Mouse (Mus musculus): ENCODE data around the gene Aida. TPM values are rescaled to one million over a fixed set of nuclear protein-coding genes. Genes with fewer than 3 reads are reported as not detected.
A peak's percentile ranks its signal among the peaks of the same experiment; 100 is the strongest.
"Not testable (repeated sequence)": the region's sequence is repeated elsewhere in the genome, so short reads cannot be mapped to it uniquely, and the experiment has no call there.

The Aida gene
- total RNA-seq, 1 experiment from 2014 or later: 54.3 TPM

GRCm38 (mm10) chr1:183320708-183321107 is 24.3 kb downstream of the Aida start:
- DNase-seq: no peak

- not testable (repeated sequence) for DNase-seq
These were observed 26.1 kb downstream of the Aida start for GRCm38 (mm10) chr1:183322496-183322895.

- DNase-seq: no peak
These were observed 27.5 kb downstream of the Aida start for GRCm38 (mm10) chr1:183323923-183324322.

GRCm38 (mm10) chr1:183324433-183324832 is 28.0 kb downstream of the Aida start:
- DNase-seq: no peak

GRCm38 (mm10) chr1:183327171-183327570 is 30.8 kb downstream of the Aida start:
- peak; percentile 15 for DNase-seq

GRCm38 (mm10) chr1:183342902-183343301 is 46.5 kb downstream of the Aida start:
- DNase-seq: not testable (repeated sequence)

GRCm38 (mm10) chr1:183344886-183345816 is 48.8 kb downstream of the Aida start:
- DNase-seq: peak; percentile 87

GRCm38 (mm10) chr1:183345817-183346195 is 49.4 kb downstream of the Aida start:
- no peak for DNase-seq

- peak; percentile 39 for DNase-seq
These were observed 53.5 kb downstream of the Aida start for GRCm38 (mm10) chr1:183349840-183350239.

- DNase-seq: no peak
These were observed 62.5 kb downstream of the Aida start for GRCm38 (mm10) chr1:183358901-183359300.

- no peak for DNase-seq
These were observed 65.9 kb downstream of the Aida start for GRCm38 (mm10) chr1:183362301-183362700.

- DNase-seq: no peak
These were observed 66.6 kb downstream of the Aida start for GRCm38 (mm10) chr1:183362729-183363576.

- no peak for DNase-seq
These were observed 67.1 kb downstream of the Aida start for GRCm38 (mm10) chr1:183363577-183363867.

- no peak for DNase-seq
These were observed 70.0 kb downstream of the Aida start for GRCm38 (mm10) chr1:183366361-183366760.

GRCm38 (mm10) chr1:183368601-183369400 is 72.4 kb downstream of the Aida start:
- no peak for DNase-seq

GRCm38 (mm10) chr1:183369427-183370014 is 73.1 kb downstream of the Aida start, which contains the start of gene Mia3:
Mia3 (minus strand) TSS chr1:183369553.
- peak; percentile 97 for DNase-seq

GRCm38 (mm10) chr1:183374728-183375127 is 78.3 kb downstream of the Aida start:
- no peak for DNase-seq

Measured in adrenal gland, postnatal 25 days (tissue).